Mouse (Mus musculus) stomach, postnatal 0 days (tissue): ENCODE data around the gene Rfx7.

ENCODE experiments used
- CTCF ChIP-seq: IDR thresholded peaks from 2 replicates; pipeline ENCODE4 v1.5.1; 2016; ENCODE audit warnings: antibody characterized with exemption, low read depth, mild to moderate bottlenecking, moderate library complexity
- EP300 ChIP-seq: optimal IDR thresholded peaks from 2 replicates; pipeline ENCODE3; 2016; ENCODE audit warnings: antibody characterized with exemption

DNA sequence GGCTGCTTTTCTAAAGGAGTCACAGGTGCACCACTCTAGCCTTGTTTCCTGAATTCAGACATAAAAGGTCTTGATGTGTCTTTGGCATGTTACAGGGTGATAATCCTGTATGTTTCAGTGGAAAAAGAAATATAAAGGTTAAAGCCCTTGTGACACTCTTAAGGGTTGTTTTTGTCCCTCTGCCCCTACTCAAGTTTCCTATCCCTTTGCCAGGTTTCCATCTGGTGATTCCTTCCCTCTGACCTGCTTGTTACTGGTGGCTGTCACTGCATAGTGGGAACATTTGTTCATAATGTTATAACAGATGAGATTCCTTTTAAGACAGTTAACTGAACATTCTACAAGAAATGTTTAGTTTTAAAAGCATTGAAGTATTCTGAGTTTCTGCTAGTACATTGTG lies 77.7 kb downstream of the Rfx7 start:
- TF ChIP-seq CTCF (no peak), EP300 (no peak)
